Mouse (Mus musculus) heart, embryonic 14.5 days (tissue): Measurements from ENCODE around the gene Myoz1. TPM values are rescaled to one million over a fixed set of nuclear protein-coding genes. Genes with fewer than 3 reads are reported as not detected.
A peak's percentile ranks its signal among the peaks of the same experiment; 100 is the strongest.

Source experiments
- ATAC-seq: fragments of 200-750 bp; cut with Nextera tagmentation; 2 replicates; pipeline ENCODE4 v1.8.0; 2017; ENCODE audit warnings: low read depth, moderate TSS enrichment; ENCODE audit not compliant: insufficient number of reproducible peaks, insufficient read depth, low FRiP score
- H3K27ac ChIP-seq, 2 experiments: fragments of 200-500 bp in 1 of 2; fragments of 300-500 bp in 1 of 2; sonication (generic) in 1 of 2; replicated peaks in 1 of 2; 2 replicates each; pipeline ENCODE4 v1.5.1; 2012 to 2014; ENCODE audit warnings: low read depth in 2 of 2, low read length in 2 of 2, control low read depth in 1 of 2, mild to moderate bottlenecking in 1 of 2, mixed read lengths in 1 of 2; ENCODE audit not compliant: control insufficient read depth in 1 of 2, insufficient read depth in 1 of 2
- H3K27me3 ChIP-seq: fragments of 300-500 bp; sonication (generic); 2 replicates; pipeline ENCODE4 v1.6.1; 2014; ENCODE audit warnings: mild to moderate bottlenecking, low read length, control low read depth; ENCODE audit not compliant: control insufficient read depth, insufficient read depth
- H3K36me3 ChIP-seq: fragments of 300-500 bp; sonication (generic); 2 replicates; pipeline ENCODE4 v1.6.1; 2014; ENCODE audit warnings: mild to moderate bottlenecking, control low read depth, low read length, mixed read lengths; ENCODE audit not compliant: control insufficient read depth, insufficient read depth
- H3K4me1 ChIP-seq, 2 experiments: fragments of 200-500 bp in 1 of 2; fragments of 300-500 bp in 1 of 2; sonication (generic) in 1 of 2; 2 replicates each; pipeline ENCODE4 v1.6.1; 2012 to 2014; ENCODE audit warnings: low read length in 2 of 2, control low read depth in 1 of 2, mixed read lengths in 1 of 2; ENCODE audit not compliant: control insufficient read depth in 2 of 2, insufficient read depth in 2 of 2
- H3K4me2 ChIP-seq: fragments of 300-500 bp; sonication (generic); 2 replicates; pipeline ENCODE4 v1.6.1; 2014; ENCODE audit warnings: mild to moderate bottlenecking, low read length
- H3K4me3 ChIP-seq, 2 experiments: fragments of 200-500 bp in 1 of 2; fragments of 300-500 bp in 1 of 2; sonication (generic) in 1 of 2; 2 replicates each; pipeline ENCODE4 v1.5.1; 2012 to 2014; ENCODE audit warnings: low read length in 2 of 2, mild to moderate bottlenecking in 2 of 2, control low read depth in 1 of 2, low read depth in 1 of 2, moderate library complexity in 1 of 2; ENCODE audit not compliant: control insufficient read depth in 1 of 2, insufficient read depth in 1 of 2
- H3K9ac ChIP-seq: fragments of 300-500 bp; sonication (generic); 2 replicates; pipeline ENCODE4 v1.6.1; 2014; ENCODE audit warnings: mild to moderate bottlenecking, low read length
- H3K9me3 ChIP-seq: fragments of 300-500 bp; sonication (generic); 2 replicates; pipeline ENCODE4 v1.6.1; 2016; ENCODE audit warnings: low read length, control low read depth; ENCODE audit not compliant: control insufficient read depth
- WGBS: fragments of 180-500 bp; shearing (Covaris S2); extraction: QIAGEN DNeasy Blood & Tissue Kit; methylation state at CpG from one replicate; pipeline ENCODE4 v1.1.7; 2014; 5-methylcytosine and 5-hydroxymethylcytosine counted together
- polyA plus RNA-seq: library from polyadenylated mRNA; unstranded; fragments of >200 nt; fragmentation: Nextera tagmentation; extraction: Ambion mirVana; gene quantifications from 2 replicates; pipeline ENCODE4 v1.2.1, GENCODE M21; 2014

Myoz1 gene
- polyA plus RNA-seq, 1 experiment from 2014 or later: 20.2 TPM

GRCm38 (mm10) chr14:20659687-20660086, 3.3 kb upstream of the Myoz1 start:
- WGBS: 91% methylated on average over 7 of the region's 7 CpGs
- peak overlapping the region; percentile 91; the same call in 1 of the 2 replicates for H3K4me2 ChIP-seq
- no peaks in the 10 kb centered on the region for H3K9me3 ChIP-seq
- no peak overlapping the region for H3K4me3 ChIP-seq
- H3K9ac ChIP-seq: peak overlapping the region; percentile 92
- H3K36me3 ChIP-seq: peaks cover 25% of the 10 kb centered on the region
- peaks cover 14 to 27% of the 10 kb centered on the region in 2 experiments for H3K4me1 ChIP-seq
- H3K27me3 ChIP-seq: no peaks in the 10 kb centered on the region
- H3K27ac ChIP-seq: peak overlapping the region in 1 of 2 experiments; percentile 99; a peak in 2 of 4 replicates
- ATAC-seq: no peak

GRCm38 (mm10) chr14:20658902-20659301, 2.6 kb upstream of the Myoz1 start:
- no peak overlapping the region for H3K4me3 ChIP-seq
- H3K9me3 ChIP-seq: no peaks in the 10 kb centered on the region
- no peaks in the 10 kb centered on the region for H3K27me3 ChIP-seq
- H3K9ac ChIP-seq: no peak overlapping the region
- peak overlapping the region in 1 of 2 experiments; percentile 57; a peak in 2 of 4 replicates for H3K27ac ChIP-seq
- H3K36me3 ChIP-seq: peaks cover 25% of the 10 kb centered on the region
- H3K4me1 ChIP-seq: peaks cover 14 to 27% of the 10 kb centered on the region in 2 experiments
- no peak for ATAC-seq
- no peak overlapping the region for H3K4me2 ChIP-seq
- WGBS: 63% methylated on average over 6 of the region's 6 CpGs

- Histone ChIP-seq H3K4me3 (no peak overlapping the region), H3K9me3 (no peaks in the 10 kb centered on the region), H3K4me2 (no peak overlapping the region), H3K4me1 (peaks cover 14 to 27% of the 10 kb centered on the region in 2 experiments), H3K36me3 (peaks cover 25% of the 10 kb centered on the region), H3K9ac (no peak overlapping the region; the same call in 1 of the 2 replicates), H3K27me3 (no peaks in the 10 kb centered on the region), H3K27ac (peak overlapping the region in 1 of 2 experiments; percentile 57; a peak in 2 of 4 replicates)
- ATAC-seq: no peak
These were observed 2.0 kb upstream of the Myoz1 start for GRCm38 (mm10) chr14:20658326-20658725.

- Histone ChIP-seq H3K4me2 (peak overlapping the region; percentile 59), H3K4me3 (peak overlapping the region in 1 of 2 experiments; percentile 25; a peak in 2 of 4 replicates), H3K9ac (peak overlapping the region; percentile 60)
These were observed 609 bp downstream of the Myoz1 start for GRCm38 (mm10) chr14:20655731-20656130.

DNA sequence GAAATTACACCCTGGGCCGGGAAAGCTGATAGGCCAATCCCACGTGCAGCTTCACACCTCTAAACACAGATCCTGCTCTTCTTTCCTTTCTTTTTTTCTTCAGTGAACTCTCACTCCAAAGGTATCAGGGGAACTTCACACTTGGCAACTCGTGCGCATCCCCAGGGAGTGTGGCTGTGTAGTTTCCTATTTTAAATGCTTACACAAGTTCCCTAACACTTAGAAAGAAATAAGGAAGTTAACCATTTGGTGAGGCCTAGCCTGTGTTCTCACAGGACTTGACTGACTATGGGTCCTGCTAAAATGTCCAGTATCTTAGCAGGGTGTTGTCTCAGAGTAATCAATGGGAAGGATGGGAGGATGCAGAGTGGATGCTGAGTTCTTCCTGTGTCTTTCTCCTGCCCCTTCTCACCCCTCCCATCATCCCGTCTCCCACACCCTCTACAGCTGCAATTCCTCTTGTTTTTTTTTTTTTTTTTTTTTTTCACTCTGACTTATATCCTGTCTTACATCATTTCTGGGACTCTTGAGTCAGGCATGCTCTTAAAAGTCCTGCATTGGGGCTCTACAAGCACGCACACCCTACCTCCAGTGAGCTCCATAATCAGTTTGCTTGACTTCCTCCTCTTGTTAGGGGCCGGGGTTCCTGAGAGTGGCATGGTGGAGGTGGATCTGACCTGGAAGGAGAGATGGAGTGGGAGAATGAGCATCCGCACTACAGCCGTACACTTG, 1.5 kb downstream of the Myoz1 start:
- H3K4me1 ChIP-seq: peaks cover 14 to 21% of the 10 kb centered on the region in 2 experiments
- no peaks in the 10 kb centered on the region for H3K27me3 ChIP-seq
- no peak overlapping the region for H3K9ac ChIP-seq
- no peaks in the 10 kb centered on the region for H3K9me3 ChIP-seq
- peak overlapping the region; percentile 15 to 52; a peak in 2 of 4 replicates for H3K27ac ChIP-seq
- no peak overlapping the region for H3K4me3 ChIP-seq
- H3K4me2 ChIP-seq: no peak overlapping the region
- 60% methylated on average over 9 of the region's 9 CpGs for WGBS
- ATAC-seq: no peak
- H3K36me3 ChIP-seq: peaks cover 4% of the 10 kb centered on the region; the same call in 1 of the 2 replicates

More at GRCm38 (mm10) chr14:20655731-20656130, 609 bp downstream of the Myoz1 start:
- no peaks in the 10 kb centered on the region for H3K9me3 ChIP-seq
- H3K4me1 ChIP-seq: peaks cover 19 to 28% of the 10 kb centered on the region in 2 experiments
- 44% methylated on average over 9 of the region's 9 CpGs for WGBS
- H3K36me3 ChIP-seq: peaks cover 11% of the 10 kb centered on the region; the same call in 1 of the 2 replicates
- no peak for ATAC-seq
- H3K27me3 ChIP-seq: no peaks in the 10 kb centered on the region
- H3K27ac ChIP-seq: peak overlapping the region; percentile 15 to 52

GRCm38 (mm10) chr14:20651722-20652256, 4.6 kb downstream of the Myoz1 start:
- H3K4me2 ChIP-seq: no peak overlapping the region
- H3K9ac ChIP-seq: 0 out of 2 replicates have a peak overlapping the region, but pooled peaks have one; percentile 21
- H3K27ac ChIP-seq: 0 out of 4 replicates have a peak overlapping the region, but pooled peaks of 1 of the 2 experiments have one; percentile 24
- 39% methylated on average over 4 of the region's 4 CpGs for WGBS
- no peaks in the 10 kb centered on the region for H3K36me3 ChIP-seq
- H3K9me3 ChIP-seq: no peaks in the 10 kb centered on the region
- peaks cover 14 to 19% of the 10 kb centered on the region in 2 experiments for H3K4me1 ChIP-seq
- no peak for ATAC-seq
- H3K27me3 ChIP-seq: no peaks in the 10 kb centered on the region
- H3K4me3 ChIP-seq: no peak overlapping the region

- Histone ChIP-seq H3K27ac (no peak overlapping the region), H3K4me3 (no peak overlapping the region), H3K27me3 (no peaks in the 10 kb centered on the region), H3K36me3 (no peaks in the 10 kb centered on the region), H3K4me2 (no peak overlapping the region), H3K9ac (no peak overlapping the region), H3K9me3 (no peaks in the 10 kb centered on the region), H3K4me1 (peaks cover 11 to 13% of the 10 kb centered on the region in 2 experiments)
- 78% methylated on average over 2 of the region's 2 CpGs for WGBS
- no peak for ATAC-seq
These were observed 5.3 kb downstream of the Myoz1 start for GRCm38 (mm10) chr14:20651000-20651399.
